Mouse (Mus musculus): ENCODE measurements around the gene Kif21b.
A peak's percentile ranks its signal among the peaks of the same experiment; 100 is the strongest.

- TF ChIP-seq CTCF (IDR thresholded peaks at IDR 0.05; ENCODE audit: low read depth) (no peak), EP300 (IDR thresholded peaks at IDR 0.05; ENCODE audit: low read depth) (peak; percentile 50; the same call in 1 of the 2 replicates)
Observed at GRCm38 (mm10) chr1:136178741-136179140, 47.6 kb downstream of the Kif21b start.

All from liver, embryonic 14.5 days (tissue).